Mouse (Mus musculus): Measurements from ENCODE around the gene Mcf2l.

GRCm38 (mm10) chr8:12829381-12829780 is 44.2 kb upstream of the Mcf2l start:
- TF ChIP-seq CTCF (IDR thresholded peaks at IDR 0.05; ENCODE audit: extremely low read depth, insufficient read depth, low read length) (no peak), POLR2A (IDR thresholded peaks at IDR 0.05; ENCODE audit: extremely low read depth, insufficient read depth, low read length) (no peak)

Data from cortical plate, adult 2 months (tissue).